Mouse (Mus musculus) natural killer cell, adult 2 months (primary cell): Measurements from ENCODE around the gene Adrm1.
A peak's percentile ranks its signal among the peaks of the same experiment; 100 is the strongest.
"Not testable (repeated sequence)": the region's sequence is repeated elsewhere in the genome, so short reads cannot be mapped to it uniquely, and the experiment has no call there.

Experiments
- DNase-seq, 2 experiments: peaks; one replicate each; pipeline ENCODE4 v3.0.0; 2022; ENCODE audit warnings: low spot score in 2 of 2

The Adrm1 gene

DNA sequence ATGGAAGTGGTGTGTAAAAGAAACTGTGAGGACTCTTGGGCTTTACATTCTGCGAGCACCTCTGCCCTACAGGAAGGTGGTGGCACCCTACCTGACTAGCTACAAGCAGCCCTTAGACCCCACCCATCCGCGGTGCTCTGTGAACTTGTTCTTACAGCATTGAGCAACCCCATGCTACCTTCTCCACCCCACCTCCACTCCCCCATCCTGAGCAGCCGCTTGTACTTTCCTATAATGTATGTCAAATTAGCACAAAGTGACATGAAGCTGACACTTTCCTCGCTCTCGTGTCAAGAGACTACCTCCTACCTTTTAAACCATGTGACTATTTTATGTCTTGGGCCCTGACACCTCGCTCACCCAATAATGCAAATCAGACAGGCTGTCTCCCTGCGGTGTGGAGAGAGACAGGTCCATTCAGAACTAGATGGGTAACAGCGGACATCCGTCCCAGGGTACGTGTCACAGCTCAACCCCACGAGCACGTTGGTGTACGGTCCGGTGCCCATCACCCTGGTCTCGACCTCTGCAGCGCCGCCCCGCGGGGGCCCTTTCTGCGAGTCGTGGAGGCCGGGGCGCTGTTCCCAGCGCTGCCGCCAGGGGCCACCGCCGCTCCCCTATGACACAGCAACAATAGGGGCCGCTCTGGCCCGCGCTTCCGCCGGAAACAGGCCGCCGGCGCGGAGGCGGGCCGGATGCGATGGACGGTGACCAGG lies at the start of gene Adrm1:
Gene Adrm1, plus strand, starts transcription at position 680 of the 716 bp plus-strand sequence.
- DNase-seq = peak; percentile 96 to 98

DNA sequence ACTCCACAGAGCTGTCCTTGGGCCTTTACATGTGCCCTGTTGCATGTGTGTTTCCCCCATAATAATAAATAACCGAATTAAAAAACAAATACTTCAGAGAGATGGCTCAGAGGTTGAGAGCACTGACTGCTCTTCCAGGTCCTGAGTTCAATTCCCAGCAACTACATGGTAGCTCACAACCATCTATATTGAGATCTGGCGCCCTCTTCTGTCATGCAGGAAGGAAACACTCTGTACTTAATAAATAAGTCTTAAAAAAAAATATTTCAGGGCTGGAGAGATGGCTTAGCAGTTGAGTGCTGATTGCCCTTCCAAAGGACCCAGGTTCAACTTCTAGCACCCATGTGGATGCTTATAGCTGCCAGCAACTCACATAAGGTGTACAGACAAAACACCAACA lies 47.1 kb upstream of the Adrm1 start:
- no peak for DNase-seq

DNA sequence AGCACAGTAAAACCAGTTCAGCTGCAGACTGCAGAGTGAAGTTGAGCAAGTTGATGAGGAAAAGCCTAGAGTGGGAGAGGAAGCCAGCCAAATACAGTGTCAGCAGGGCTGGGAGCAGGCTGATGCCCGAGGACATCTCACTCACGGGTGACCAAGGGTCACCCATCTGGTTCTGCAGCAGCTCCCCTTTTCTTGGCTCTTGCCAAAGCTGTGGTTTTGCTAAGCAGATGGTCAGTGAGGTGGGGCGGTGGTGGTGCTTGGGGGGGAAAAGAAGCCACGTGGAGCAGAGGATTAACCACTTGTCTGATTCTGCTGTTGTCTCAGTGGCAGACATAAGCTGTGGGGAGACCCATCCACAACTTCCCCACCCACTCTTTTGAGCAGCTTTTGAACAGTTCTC lies 45.1 kb upstream of the Adrm1 start:
- DNase-seq = no peak

DNA sequence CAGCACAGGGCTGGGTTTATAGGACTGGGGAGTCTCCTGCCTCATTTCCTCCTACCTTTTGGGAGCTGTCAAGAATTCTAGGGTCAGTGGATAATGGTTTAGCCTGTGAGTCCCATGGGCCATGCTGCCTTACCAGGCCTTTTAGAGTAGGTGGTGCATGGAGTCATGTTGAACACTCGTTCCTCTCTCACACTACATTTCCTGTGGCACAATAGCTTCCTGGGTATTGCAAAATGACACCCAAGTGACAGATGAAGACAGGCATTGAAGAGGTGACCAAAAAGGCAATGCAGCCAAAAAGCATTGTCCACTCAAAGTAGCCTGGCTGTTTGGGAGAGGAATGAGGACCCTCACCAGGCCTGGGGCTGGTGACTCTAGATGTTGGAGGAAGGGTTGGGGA lies 43.6 kb upstream of the Adrm1 start:
- DNase-seq = no peak

DNA sequence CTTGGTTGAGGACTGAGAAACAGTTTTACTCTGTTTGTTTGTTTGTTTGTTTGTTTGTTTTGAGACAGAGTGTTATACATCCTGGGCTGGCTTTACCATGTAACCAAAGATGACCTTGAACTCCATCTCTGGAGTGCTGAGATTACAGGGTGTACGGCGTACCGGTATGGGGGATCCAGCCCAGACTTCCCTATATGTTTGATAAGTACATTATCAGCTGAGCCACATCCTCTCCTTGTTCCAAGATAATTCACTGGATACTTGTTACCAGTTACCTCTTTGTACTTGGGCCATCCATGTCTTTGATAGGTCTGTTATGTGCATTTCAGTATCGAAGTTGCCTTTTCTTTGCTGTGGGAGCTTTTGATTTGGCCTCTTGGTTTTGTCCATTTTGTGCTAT lies 38.1 kb upstream of the Adrm1 start:
- no peak for DNase-seq

DNA sequence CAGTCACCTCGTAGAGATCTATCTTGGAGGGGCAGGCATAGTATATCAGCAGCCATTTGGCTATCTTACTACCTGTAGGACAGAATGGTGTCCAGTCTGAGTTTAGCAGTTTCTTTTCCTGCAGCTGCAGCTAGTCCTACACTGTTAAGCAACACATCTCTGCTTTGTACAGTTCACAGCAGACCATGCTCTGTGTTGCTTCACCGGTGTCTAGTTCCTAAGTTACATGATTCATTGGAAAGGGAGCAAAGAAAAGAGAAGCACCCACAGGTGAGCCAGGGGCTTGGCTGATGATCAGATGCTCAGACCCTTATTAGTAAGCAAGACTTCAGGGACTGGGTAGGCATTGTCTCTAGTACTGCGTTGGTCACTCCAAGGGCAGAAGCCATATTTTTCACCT lies 37.4 kb upstream of the Adrm1 start:
- no peak for DNase-seq

DNA sequence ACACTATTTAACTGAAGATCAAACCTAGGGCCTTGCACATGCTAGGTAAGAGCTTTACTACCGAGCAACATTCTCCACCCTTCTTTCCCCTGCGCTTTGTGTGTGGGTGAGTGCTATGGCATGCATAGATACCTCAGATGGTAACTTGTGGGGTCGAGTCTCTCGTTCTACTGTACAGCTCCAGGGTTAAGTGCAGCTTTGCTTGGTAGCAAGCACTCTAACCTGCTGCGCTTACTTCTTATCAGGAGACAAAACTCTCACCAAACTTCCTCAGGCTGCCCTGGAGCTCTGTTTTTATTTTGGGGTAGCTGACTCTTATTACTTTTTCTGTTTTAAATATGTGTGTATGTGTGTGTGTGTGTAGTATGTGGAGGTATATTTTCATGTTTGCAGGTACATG lies 35.9 kb upstream of the Adrm1 start:
- DNase-seq = no peak

DNA sequence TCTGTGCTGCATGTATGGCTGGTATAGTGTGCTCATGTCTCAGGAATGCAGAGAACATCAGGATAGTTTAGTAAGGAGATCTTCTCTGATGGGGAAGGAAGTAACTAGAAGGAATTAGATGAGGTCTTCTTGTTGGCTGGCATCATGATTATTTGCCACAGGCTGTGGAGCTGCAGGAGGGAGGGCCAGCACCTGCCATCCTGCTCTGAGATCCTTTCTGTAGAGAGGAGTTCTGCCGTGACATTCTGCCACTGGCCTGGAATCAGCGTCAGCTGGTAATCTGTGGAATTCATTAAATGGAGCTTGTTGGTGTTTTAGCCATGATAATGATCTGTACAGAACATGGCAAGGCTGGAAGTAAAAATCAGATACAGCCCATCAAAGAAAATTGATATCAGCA lies 25.2 kb upstream of the Adrm1 start:
- no peak for DNase-seq

DNA sequence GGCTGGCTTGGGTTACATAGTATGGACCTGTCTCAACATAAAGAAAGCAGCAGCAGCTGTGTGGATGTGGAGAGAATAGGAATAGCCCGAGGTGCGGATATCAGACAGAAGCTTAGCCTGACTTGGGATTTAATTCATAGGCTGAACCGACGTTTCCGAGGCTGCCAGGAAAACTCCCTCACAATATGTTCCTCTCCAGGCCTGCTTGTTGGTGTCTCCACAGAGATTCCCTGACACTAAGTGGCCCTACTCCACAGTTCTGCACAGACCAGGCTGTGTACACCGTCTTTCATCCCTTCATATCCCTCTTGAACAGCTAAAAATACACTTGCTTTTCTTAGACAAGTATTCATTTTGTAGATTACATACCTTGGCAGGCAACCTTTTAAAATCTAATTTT lies 23.9 kb upstream of the Adrm1 start:
- DNase-seq = no peak

DNA sequence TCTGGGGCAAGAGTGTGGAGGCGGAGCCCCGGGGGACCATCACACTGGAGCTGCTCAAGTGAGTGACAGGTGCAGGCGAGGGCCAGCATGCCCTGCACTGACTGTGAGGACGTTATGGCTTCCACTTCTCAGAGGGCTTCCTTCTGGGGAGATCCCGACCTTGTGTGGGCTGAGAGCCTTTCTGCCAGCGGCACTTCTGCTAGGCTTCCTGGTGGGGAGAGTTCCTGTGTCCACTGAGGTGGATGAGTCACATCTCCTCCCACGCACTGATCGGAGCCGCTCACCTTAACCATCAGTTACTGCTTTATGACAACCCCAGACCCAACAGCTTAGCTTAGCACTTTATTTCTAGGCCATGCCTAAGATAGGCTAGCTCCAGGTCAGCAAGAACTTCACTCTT lies 22.7 kb upstream of the Adrm1 start:
- no peak for DNase-seq

DNA sequence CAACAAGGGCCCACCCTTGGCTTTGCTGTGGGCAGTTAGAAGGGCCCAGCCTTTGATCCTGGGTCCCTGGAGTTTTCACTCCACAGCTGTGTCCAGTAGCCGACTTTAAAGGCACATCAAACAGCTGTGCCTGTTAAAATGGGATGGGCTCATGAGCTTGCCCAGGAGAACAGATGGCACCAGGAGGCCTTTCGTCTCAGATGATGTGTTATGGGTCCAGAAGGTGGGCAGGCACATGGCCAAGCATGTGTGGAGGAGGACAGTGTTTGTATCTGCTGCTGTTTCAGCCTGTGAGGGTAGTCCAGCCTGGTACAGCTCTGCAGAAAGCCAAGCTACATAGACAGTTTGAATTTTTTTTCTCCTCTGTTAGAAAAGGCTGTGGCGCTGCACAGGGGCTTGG lies 16.5 kb upstream of the Adrm1 start:
- DNase-seq = no peak

DNA sequence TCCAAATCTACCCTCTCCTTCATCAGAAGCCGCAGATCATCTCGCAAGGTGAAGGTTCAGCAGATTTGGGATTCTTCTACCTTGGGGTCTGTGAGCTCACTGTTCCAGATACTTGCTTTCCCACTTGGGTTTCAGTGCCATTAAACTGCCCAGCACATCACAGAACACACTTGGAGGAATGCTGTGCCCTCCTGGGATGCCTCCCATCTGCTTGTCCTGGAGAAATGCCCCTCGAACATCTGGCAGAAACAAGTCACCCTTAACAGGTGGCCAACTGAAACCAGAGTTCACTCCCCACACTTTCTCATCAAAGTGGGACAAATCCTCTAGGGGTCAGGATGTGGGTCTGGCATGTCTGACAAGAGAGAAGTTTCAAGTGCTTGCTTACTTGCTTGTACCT lies 12.7 kb upstream of the Adrm1 start:
- no peak for DNase-seq

DNA sequence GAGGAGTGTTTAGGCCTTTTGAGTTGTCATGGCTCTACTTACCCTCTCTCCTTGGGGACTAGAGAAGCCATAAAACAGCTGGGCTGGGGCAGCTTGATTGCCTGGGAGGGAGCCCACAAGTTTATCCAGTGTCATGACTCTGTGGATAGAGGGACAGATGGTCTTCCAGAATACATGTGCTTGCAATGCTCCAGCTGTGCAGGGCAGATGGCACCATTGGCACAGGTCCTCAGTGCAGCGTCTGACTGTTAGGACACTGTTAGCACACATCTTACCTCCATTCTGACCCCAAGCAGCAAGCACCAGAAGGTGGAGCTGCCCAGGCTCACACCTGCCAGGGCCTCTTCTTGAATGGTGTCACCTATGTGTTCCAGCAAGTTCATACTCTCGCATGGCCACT lies 5.4 kb upstream of the Adrm1 start:
- DNase-seq = no peak

DNA sequence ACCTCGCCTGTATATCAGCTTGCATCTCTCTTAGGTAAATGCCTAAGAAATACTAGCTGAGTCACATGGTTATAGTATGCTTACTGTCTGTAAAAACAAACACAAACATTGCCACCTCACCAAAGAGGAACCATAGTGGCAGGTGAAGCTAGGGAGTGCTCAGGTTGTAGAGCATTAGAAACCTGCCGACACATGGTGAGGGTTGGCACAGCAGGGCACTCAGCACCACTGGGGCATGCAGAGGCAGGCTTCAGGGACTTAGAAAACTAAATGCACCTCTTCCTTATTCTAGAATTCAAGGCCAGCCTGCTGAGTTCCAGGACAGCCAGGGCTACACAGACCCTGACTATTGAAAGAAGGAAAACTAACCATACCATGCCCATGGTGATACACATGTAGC lies 4.4 kb upstream of the Adrm1 start:
- no peak for DNase-seq

DNA sequence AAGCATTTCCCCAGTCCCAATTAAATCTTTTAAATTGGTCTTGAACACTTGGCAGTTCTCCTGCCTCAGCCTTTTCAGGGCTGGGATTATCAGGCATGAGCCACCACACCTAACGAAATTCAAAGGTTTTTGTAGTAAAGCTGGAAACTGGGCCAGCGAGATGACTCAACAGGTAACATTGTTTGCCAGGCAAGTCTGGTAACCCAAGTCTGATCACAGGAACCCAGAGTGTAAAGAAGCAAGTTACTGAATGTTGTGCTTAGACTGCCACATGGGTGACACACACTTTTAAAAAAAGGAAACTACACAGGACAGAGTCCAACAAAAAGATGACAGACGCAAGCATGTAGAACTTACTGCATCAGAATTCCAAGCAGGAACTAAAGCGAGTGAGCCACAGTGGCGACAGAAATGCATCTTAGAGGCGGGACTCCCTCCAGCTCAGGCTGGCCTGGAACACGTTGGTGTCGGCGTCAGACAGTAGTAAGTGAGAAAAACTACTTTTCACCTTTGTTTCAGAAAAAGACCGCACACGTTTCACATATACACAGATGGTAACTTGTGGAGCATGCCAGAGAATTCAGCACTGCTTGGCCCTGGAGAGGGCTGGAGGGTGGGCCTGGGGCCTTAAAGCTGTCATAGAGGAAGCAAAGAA lies 1.0 kb upstream of the Adrm1 start:
- no peak for DNase-seq

DNA sequence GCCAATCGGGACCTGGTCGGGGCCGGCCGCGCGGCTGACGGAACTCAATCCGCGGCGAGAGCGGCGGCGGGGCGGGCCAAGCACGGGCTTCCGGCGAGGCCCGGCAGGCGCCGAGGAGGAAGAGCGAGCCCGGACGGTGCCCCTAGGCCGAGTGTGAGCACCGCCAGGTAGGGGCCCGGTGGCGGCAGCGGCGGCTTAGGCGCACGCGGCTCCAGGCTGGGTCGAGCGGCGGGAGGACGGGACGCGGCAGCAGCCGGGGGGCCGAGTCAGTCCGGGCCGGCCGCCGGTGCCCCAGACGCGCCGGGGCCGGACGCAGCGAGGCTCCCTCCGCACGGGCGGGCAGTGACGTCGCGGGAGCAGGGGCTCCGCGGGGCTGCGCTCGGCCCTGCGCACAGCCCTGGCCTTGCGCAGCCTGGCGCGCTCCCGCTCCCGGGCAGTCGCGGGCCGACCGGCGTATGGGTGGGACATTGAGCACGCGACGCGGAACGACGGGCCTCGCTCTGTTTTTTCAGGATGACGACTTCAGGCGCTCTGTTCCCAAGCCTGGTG lies 311 bp downstream of the Adrm1 start:
- no peak for DNase-seq

DNA sequence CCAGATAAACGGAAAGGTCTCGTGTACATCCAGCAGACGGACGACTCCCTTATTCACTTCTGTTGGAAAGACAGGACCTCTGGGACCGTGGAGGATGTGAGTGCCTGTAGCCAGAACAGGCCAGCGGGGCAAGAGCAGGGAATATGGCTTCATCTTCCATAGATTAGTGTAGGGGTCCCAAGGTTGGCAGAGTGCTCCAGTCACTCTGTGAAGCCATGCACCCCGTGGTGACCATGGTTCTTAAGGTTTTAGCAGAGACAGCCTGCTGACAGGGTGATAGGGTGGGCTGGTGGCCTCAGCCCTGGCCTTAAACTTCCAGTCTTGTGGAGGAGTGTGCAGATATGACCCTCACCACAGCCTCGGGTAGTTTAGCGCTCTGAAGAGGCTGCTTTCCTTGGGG lies 867 bp downstream of the Adrm1 start:
- no peak for DNase-seq

DNA sequence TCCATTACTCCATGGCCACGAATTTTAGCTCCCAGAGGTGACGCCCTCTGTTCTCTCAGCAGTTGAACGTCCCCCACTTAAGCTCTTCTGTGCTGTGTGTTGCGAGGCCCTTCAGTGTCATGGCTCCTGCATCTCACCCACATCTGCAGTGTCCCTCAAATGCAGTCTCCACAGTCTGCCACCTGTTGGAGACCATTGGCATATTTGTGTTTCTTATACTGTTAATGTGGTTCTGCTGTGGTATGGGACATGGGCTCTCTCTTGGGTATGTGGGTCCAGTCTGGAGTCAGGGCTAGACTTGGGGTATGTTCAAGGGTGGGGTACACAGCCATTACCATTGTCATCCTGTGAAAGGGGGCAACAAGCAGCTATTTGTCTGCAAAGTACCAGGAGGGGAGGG lies 1.9 kb downstream of the Adrm1 start:
- no peak for DNase-seq

DNA sequence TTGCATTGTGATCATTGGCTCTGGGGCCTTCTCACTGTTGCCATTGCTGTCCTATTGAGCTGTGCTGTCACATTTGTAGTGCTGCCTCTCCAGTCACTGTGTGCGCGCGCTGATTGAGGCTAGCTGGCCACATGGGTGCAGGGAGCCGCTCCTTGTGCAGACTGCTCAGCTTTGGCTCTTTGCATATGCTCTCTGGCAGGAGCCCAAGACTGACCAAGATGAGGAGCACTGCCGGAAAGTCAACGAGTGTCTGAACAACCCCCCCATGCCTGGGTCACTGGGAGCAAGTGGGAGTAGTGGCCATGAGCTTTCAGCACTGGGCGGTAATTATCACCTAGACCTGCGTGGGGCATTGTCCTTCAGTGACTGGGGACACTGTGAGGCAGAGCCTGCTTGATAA lies 2.4 kb downstream of the Adrm1 start:
- DNase-seq = not testable (repeated sequence)

DNA sequence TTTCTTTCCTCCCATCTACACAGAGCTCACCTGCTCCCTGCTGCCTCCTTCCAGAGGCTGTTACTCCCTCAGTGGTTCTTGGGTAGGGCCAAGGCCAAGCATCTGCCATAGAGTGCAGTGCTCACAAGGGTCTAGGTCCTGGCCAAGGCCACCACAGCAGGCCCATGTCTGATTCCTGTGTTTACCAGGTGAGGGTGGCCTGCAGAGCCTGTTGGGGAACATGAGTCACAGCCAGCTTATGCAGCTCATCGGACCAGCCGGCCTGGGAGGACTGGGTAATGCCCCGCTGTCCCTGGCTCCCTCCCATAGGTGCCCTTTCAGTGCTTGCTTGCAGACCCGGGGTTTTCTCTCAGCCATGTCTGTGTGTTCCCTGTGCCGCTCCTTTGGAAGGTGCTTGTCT lies 2.8 kb downstream of the Adrm1 start:
- no peak for DNase-seq

DNA sequence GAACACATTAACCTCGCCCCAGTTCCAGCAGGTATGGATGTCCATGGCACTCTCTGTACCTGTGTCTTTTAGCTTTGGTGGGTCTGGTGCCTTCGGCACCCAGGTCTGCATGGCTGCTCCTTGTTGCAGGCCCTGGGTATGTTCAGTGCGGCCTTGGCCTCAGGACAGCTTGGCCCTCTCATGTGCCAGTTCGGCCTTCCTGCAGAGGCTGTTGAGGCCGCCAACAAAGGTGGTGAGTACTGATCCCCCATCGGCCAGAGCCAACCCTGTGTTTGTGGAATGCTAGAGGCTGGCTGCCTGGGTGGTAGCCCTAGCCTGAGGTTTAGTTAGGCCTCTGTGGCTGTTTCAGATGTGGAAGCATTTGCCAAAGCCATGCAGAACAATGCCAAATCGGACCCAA lies 4.4 kb downstream of the Adrm1 start:
- no peak for DNase-seq

DNA sequence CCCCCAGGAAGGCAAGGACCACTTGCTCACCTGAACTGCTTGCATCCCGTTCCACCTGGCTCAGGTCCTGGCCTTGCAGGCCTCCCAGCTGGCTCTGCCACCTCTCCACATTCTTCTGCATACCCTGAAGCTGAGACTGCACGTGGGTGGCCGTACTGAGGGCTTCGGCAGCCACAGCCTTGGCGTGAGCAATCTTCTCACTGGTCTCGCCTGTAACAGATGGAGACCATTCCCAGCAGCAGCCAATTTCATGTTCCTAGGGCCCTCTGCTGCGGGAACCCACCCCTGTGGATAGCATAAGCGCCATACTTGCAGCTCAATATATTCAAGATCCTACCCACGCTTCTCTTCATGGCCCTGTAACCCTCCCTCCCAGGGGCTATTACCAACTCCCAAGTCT lies 10.3 kb downstream of the Adrm1 start:
- no peak for DNase-seq

DNA sequence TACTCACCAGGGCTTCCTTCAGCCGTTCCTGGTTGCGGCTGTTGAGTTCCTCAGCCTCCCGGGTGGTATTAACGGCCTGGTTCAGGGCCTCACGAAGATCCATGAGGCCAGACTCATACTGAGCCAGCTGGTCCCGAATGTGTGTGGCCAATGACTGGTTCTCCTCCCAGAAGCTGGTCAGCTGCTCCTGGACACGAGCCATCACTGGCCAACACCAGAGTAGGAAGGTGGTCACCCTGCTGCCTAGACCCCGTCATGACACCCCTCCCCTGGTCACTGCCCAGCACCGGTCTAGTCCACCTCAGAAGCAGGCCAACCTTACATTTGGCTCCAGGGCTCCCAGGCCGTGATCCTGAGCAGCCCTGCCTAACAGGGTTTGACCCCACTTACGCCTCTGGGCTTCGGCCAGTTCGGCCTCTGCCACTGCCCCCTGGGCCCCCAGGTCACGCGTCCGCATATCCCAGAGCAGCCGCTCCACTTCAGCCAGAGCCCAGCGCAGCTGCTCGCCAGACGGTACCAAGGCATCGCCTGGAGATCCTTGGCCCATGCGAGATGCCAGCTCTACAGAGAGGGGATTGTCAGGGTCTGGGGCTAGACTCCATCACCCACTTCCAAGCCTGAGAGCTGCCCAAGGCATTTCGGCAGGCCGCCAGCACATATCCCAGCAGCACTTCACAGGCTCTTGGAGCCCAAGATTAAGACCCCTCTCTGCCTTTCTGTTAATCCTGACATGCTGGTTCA lies 12.9 kb downstream of the Adrm1 start:
- no peak for DNase-seq
